In the genomic region with DNA sequence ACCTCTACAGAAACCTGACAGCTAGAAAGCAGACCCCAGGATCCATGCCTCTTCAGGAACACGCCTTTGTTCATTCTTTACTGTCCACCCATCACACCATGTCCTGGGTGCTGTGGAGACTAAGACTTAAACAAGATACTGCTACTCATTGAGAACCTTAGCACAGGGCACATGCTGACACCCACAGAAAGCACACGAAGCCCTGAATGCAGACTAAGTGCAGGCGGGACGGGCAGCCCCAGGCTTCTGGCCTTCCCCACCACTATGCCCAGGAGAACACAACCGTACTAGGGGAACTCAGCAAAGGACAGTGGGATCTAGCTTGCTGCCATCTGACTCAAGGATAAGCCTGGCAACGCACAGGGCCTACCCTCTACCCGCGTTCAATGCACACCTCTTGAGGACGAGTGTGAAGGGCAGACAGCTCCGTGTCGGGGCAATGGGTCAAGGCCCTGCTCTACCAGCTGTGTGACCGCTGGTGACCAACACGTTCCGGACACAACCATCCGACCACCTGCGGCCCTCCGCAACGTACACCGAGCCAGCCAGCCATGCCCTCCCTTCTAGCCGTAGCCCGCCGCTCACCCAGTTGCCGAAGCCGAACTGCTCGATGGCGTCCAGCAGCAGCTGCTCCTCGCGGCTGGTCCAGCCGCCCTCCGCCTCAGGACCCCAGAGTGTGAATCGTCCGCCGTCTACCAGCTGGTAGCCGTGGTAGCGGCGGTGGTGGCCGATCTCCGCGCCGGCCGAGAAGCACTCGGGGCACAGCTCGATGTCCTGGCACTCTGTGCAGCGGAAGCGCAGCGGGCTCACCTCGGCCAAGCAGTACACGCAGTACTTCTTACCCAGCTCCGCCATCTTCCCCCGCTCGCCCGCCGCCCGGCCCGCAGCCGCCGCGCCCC, we compare ENCODE assay signal across 8 mouse cellular contexts. TPM values are rescaled to one million over a fixed set of nuclear protein-coding genes. Genes with fewer than 3 reads are reported as not detected.
DNase-seq lines count a peak whose midpoint lies in the region; ATAC-seq and TF ChIP-seq lines count a peak whose summit lies in the region.

No protein-coding gene starts in this region.

- peak overlapping the region; percentile 89 for H3K4me3 ChIP-seq in kidney, embryonic 16.5 days (ENCODE audit: low read length)
- H3K4me3 ChIP-seq in lung, embryonic 15.5 days = peak overlapping the region; percentile 94
- peak overlapping the region; percentile 94 for H3K4me3 ChIP-seq in olfactory bulb, adult 2 months (ENCODE audit: insufficient read depth, low read depth, low read length)

- H3K4me2 ChIP-seq in kidney, embryonic 16.5 days (replicated peaks; ENCODE audit: low read depth, low read length) = peak overlapping the region; percentile 80
- peak overlapping the region; percentile 92 for H3K4me2 ChIP-seq in lung, embryonic 15.5 days

- WGBS in kidney, embryonic 16.5 days = 2% methylated on average over 52 of the region's 58 CpGs
- 1% methylated on average over 52 of the region's 58 CpGs for WGBS in lung, embryonic 15.5 days
- 5% methylated on average over 58 of the region's 58 CpGs for WGBS in olfactory bulb, adult 2 months

- H3K9ac ChIP-seq in kidney, embryonic 16.5 days (replicated peaks; ENCODE audit: low read length) = peak overlapping the region; percentile 93
- H3K9ac ChIP-seq in lung, embryonic 15.5 days = peak overlapping the region; percentile 95

- TF ChIP-seq CTCF in olfactory bulb, adult 2 months (IDR thresholded peaks at IDR 0.05; ENCODE audit: insufficient read depth, low read depth, low read length) = no peak

- H3K36me3 ChIP-seq in kidney, embryonic 16.5 days (ENCODE audit: insufficient read depth, low read length) = no peaks in the 10 kb centered on the region
- no peaks in the 10 kb centered on the region for H3K36me3 ChIP-seq in lung, embryonic 15.5 days

- peak; percentile 13; the same call in 1 of the 2 replicates for ATAC-seq in granulocyte monocyte progenitor cell, adult 5-6 weeks (replicated peaks; ENCODE audit: poor library complexity, severe bottlenecking)
- ATAC-seq in kidney, embryonic 16.5 days (ENCODE audit: low FRiP score, low TSS enrichment) = peak; percentile 41
- peak; percentile 33; the same call in 1 of the 2 replicates for ATAC-seq in lung, embryonic 15.5 days (ENCODE audit: borderline replicate concordance, extremely low read depth, low FRiP score, low TSS enrichment)

- H3K9me3 ChIP-seq in kidney, embryonic 16.5 days (ENCODE audit: low read length) = no peaks in the 10 kb centered on the region
- H3K9me3 ChIP-seq in lung, embryonic 15.5 days = no peaks in the 10 kb centered on the region

- peak; percentile 47 for DNase-seq in 416B (ENCODE audit: low read depth)
- DNase-seq in MN1 (ENCODE audit: low spot score) = peak; percentile 49
- peak; percentile 53 for DNase-seq in embryo, embryonic 10.5 days (ENCODE audit: low spot score)
- peak; percentile 49 for DNase-seq in yolk sac, embryonic 10.5 days (ENCODE audit: low spot score)

- peaks cover 25% of the 10 kb centered on the region for H3K4me1 ChIP-seq in kidney, embryonic 16.5 days (ENCODE audit: insufficient read depth, low read length)
- peaks cover 34% of the 10 kb centered on the region for H3K4me1 ChIP-seq in lung, embryonic 15.5 days
- peaks cover 31% of the 10 kb centered on the region for H3K4me1 ChIP-seq in olfactory bulb, adult 2 months (ENCODE audit: control insufficient read depth, insufficient read depth, low read length)

- H3K27me3 ChIP-seq in kidney, embryonic 16.5 days (ENCODE audit: insufficient read depth, low read length) = peaks cover 10% of the 10 kb centered on the region; the same call in 1 of the 2 replicates
- peaks cover 18% of the 10 kb centered on the region for H3K27me3 ChIP-seq in lung, embryonic 15.5 days

- TF ChIP-seq POLR2A in olfactory bulb, adult 2 months (IDR thresholded peaks at IDR 0.05; ENCODE audit: insufficient read depth, low read depth, low read length) = no peak; the same call in 1 of the 2 replicates

- peak overlapping the region; percentile 68 for H3K27ac ChIP-seq in kidney, embryonic 16.5 days (ENCODE audit: low read length)
- H3K27ac ChIP-seq in lung, embryonic 15.5 days = peak overlapping the region; percentile 71
- H3K27ac ChIP-seq in olfactory bulb, adult 2 months (ENCODE audit: insufficient read depth, low read depth, low read length) = peak overlapping the region; percentile 27

RNA-seq across cellular contexts. Expression of gene Tada2b, which starts 0.6 kb away (rescaled TPM):
- total RNA-seq in granulocyte monocyte progenitor cell, adult 5-6 weeks (2014; fragmentation: Nextera tagmentation) = 9.1 and 12.9 TPM in 2 replicates
- total RNA-seq in granulocyte monocyte progenitor cell, adult 5-6 weeks (2017) = 12.1 and 14.5 TPM in 2 replicates
- 2.0 and 2.2 TPM in 2 replicates for polyA plus RNA-seq in kidney, embryonic 16.5 days (2015; fragmentation: Nextera tagmentation; extraction: Ambion mirVana)
- polyA plus RNA-seq in lung, embryonic 15.5 days (2015; fragmentation: Nextera tagmentation; extraction: Ambion mirVana) = 1.7 and 2.0 TPM in 2 replicates
- not detected in 2 replicates for polyA plus RNA-seq in olfactory bulb, adult 2 months (2012; ENCODE audit: insufficient read depth, insufficient read length, low replicate concordance, missing spikeins)

RNA-seq across cellular contexts. Expression of gene Ccdc96, which starts 0.9 kb away (rescaled TPM):
- total RNA-seq in granulocyte monocyte progenitor cell, adult 5-6 weeks (2014; fragmentation: Nextera tagmentation) = not detected in 2 replicates
- 0.43 TPM in 1 of 2 replicates, not detected in the other for total RNA-seq in granulocyte monocyte progenitor cell, adult 5-6 weeks (2017)
- 0.76 and 0.81 TPM in 2 replicates for polyA plus RNA-seq in kidney, embryonic 16.5 days (2015; fragmentation: Nextera tagmentation; extraction: Ambion mirVana)
- polyA plus RNA-seq in lung, embryonic 15.5 days (2015; fragmentation: Nextera tagmentation; extraction: Ambion mirVana) = 0.79 and 1.2 TPM in 2 replicates
- not detected in 2 replicates for polyA plus RNA-seq in olfactory bulb, adult 2 months (2012; ENCODE audit: insufficient read depth, insufficient read length, low replicate concordance, missing spikeins)

RNA-seq across cellular contexts. Expression of gene Grpel1, which starts 18.7 kb away (rescaled TPM):
- 28.9 and 40.4 TPM in 2 replicates for total RNA-seq in granulocyte monocyte progenitor cell, adult 5-6 weeks (2014; fragmentation: Nextera tagmentation)
- 35.6 and 37.9 TPM in 2 replicates for total RNA-seq in granulocyte monocyte progenitor cell, adult 5-6 weeks (2017)
- polyA plus RNA-seq in kidney, embryonic 16.5 days (2015; fragmentation: Nextera tagmentation; extraction: Ambion mirVana) = 62.9 and 66.4 TPM in 2 replicates
- polyA plus RNA-seq in lung, embryonic 15.5 days (2015; fragmentation: Nextera tagmentation; extraction: Ambion mirVana) = 50.3 and 51.3 TPM in 2 replicates
- polyA plus RNA-seq in olfactory bulb, adult 2 months (2012; ENCODE audit: insufficient read depth, insufficient read length, low replicate concordance, missing spikeins) = 130 TPM in 1 of 2 replicates, not detected in the other

Comparison
In these comparisons a context has a peak if more than half of its experiments do, and no peak if none do; other contexts are left out.
1. Peak in every context shown above with its lines: DNase-seq, ATAC-seq, H3K4me3 ChIP-seq and H3K27ac ChIP-seq.